Mouse (Mus musculus) liver, embryonic 11.5 days (tissue): ENCODE data around the gene Flt3. TPM values are rescaled to one million over a fixed set of nuclear protein-coding genes. Genes with fewer than 3 reads are reported as not detected.

ENCODE experiments used
- microRNA-seq: library from miRNA; unstranded; fragments of <30 nt; microRNA quantifications from one replicate; pipeline ENCODE4, GENCODE M21; 2017; ENCODE audit warnings: borderline number of aligned reads
- polyA plus RNA-seq: library from polyadenylated mRNA; unstranded; fragments of >200 nt; fragmentation: Nextera tagmentation; extraction: Ambion mirVana; gene quantifications from 2 replicates; pipeline ENCODE4 v1.2.1, GENCODE M21; 2014

Gene Flt3
- polyA plus RNA-seq, 1 experiment from 2014 or later: 1.8 TPM

Small RNAs within 50 kb of the gene (microRNA-seq; reads per million reads assigned to microRNA genes)
- gene Mir7k: not detected

Other genes with a start within 250 kb of the Flt3 start
- gene Gsx1, start 211.8 kb downstream of the Flt3 start, polyA plus RNA-seq: not detected in 2 replicates
- 0.47 and 0.94 TPM in 2 replicates for gene Pdx1, start 130.5 kb downstream of the Flt3 start, polyA plus RNA-seq
- 0.14 TPM in 1 of 2 replicates, not detected in the other for gene Cdx2, start 93.2 kb downstream of the Flt3 start, polyA plus RNA-seq
- gene Urad, start 78.0 kb downstream of the Flt3 start, polyA plus RNA-seq: 0.49 and 0.53 TPM in 2 replicates
- 59.5 and 73.8 TPM in 2 replicates for gene Pan3, start 29.7 kb upstream of the Flt3 start, polyA plus RNA-seq